Mouse (Mus musculus): ENCODE results near the gene Rasgrp2.

Rasgrp2 gene

DNA sequence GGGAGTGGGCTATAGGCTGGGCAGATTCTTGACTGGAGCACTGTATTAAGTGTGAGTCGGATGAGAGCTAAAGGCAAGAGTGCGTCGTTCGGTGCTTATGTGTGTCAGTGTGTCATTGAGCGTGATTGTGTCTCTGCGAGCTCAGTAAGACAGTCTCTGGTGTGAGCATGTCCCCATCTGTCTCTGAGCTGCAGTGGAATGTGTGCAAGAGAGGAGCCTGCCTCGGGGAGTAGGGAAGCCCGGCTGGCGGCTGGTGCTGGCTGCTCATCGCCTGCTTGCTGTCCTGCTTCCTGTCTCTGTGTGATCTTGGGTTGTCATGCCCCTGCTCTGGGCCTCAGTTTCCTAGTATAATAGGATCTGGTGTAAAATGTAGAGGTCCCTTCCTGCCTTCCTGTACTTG is 43.9 kb downstream of the Rasgrp2 start:
- DNase-seq = no peak

- DNase-seq = no peak
These were observed 46.8 kb downstream of the Rasgrp2 start for GRCm38 (mm10) chr19:6445761-6446423.

GRCm38 (mm10) chr19:6446736-6447437 is 47.7 kb downstream of the Rasgrp2 start:
- DNase-seq = no peak

GRCm38 (mm10) chr19:6448752-6449151 is 49.6 kb downstream of the Rasgrp2 start:
- DNase-seq = no peak

GRCm38 (mm10) chr19:6449841-6450240 is 50.7 kb downstream of the Rasgrp2 start:
- DNase-seq = no peak

GRCm38 (mm10) chr19:6452030-6452494 is 52.9 kb downstream of the Rasgrp2 start:
- peak; percentile 40 to 54 for DNase-seq

- no peak for DNase-seq
These were observed 53.7 kb downstream of the Rasgrp2 start for GRCm38 (mm10) chr19:6452672-6453310.

DNA sequence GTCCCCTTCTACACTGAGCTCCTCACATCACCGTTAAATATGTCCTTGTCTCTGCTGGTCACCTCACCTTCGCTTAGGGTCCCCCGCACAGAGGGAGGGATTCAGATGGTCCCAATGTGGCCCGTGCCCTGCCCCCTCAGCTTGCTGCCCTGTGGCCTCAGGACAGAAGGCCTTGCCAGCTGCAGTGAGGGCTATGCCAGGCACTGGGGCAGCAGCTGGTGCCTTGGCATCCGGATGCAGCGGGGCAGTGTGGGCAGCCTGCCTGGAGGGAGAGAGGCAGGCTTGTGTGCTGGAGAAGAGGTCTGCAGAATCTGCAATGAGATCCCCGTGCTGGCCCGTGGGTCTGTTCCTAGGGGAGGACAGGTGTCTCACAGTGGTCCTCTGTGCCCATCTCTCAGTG is 54.2 kb downstream of the Rasgrp2 start:
- DNase-seq = no peak

DNA sequence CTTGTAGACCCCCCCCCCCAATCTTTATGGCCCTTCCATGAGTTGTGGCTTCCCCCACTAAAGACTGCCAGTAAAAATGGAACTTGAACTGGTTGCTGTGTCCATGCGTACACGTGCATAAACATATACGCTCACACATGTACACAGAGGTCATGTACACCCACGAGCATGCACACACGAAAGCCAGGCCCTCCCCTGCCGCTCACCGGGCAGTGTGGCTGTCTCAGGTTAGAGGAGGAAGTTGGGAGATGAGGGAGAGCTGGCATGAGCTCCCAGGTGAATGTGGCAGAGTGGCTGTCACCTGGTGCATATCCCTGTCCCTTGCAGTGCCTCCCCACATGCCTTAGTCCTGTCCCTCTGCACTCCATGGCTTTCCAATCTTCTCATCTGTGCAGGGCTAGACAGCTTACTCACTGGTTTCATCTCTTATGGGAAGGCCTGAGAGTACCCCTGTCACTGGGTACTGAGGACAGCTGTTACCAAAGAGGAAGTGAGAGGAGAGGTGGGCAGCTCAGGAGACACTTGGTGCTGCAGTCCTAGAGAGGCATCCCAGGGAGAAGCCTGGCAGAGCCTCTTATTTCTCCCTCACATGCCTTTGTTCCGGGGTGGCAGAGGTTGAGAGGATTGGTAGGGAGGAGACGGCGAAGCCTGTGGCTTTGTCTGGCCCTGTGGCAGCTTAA is 55.0 kb downstream of the Rasgrp2 start:
- DNase-seq = no peak

DNA sequence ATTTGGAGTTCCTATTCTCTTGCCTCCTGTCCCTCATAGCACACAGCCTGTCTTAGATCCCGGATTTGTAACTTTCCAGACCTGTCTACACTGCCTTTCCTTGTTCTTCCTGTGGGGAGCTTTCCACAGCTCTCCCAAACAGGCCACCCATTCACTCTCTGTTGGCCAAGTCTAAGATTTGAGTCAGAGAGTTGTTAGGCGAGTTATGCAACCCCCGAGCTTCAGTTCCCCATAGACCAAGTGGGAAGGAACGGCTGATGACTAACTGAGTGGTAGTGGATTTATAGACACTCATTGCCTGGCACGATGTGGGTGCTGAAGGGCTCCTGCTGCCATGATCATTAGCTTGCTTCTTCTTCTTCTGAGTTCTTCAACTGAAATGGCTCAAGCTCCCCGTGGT is 60.4 kb downstream of the Rasgrp2 start:
- no peak for DNase-seq

DNA sequence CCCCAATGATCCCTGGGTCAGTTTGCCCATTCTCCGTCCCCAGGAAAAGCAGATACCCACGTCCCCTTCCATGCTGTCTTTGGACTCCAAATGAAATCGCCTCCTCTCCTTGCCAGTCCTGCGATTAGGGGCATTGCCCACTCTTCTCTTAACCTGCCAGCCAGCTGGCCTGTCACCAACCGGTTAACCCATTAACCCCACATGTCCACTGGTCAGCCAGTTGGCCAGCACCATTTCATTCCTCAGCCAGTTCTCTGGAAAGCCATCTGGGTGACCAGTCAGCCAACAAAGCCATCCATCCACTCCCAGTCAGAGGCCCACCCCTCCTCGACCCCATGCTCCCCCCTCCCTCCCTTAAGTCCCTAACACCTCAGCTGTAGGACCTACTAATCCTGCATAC is 63.7 kb downstream of the Rasgrp2 start:
- DNase-seq = no peak

GRCm38 (mm10) chr19:6464306-6465071 is 65.3 kb downstream of the Rasgrp2 start:
- no peak for DNase-seq

All from thymus, adult 18-20 months (tissue).